Mouse (Mus musculus) bone marrow, adult 2 months (tissue): ENCODE results near the gene Pdcd5.

Experiments
- CTCF ChIP-seq: fragments of 200-500 bp; IDR thresholded peaks from 2 replicates; pipeline ENCODE4 v1.5.1; 2011; ENCODE audit warnings: low read length, control low read depth; ENCODE audit not compliant: control insufficient read depth, insufficient read depth
- POLR2A ChIP-seq: fragments of 200-500 bp; IDR thresholded peaks from 2 replicates; pipeline ENCODE4 v1.6.1; 2011; ENCODE audit warnings: low read depth, mild to moderate bottlenecking, control low read depth, low read length, borderline replicate concordance; ENCODE audit not compliant: control insufficient read depth

GRCm38 (mm10) chr7:35628496-35628895 lies 18.8 kb downstream of the Pdcd5 start:
- TF ChIP-seq POLR2A = no peak
- TF ChIP-seq CTCF = peak; percentile 90
